Mouse (Mus musculus): ENCODE data around the gene Try5. TPM values are rescaled to one million over a fixed set of nuclear protein-coding genes. Genes with fewer than 3 reads are reported as not detected.

Try5 gene
- polyA plus RNA-seq (2012; ENCODE audit: low replicate concordance), result not detected in 2 replicates

GRCm38 (mm10) chr6:41316741-41317140 is at the start of gene Try5:
Gene Try5 (minus strand): TSS chr6:41316841.

GRCm38 (mm10) chr6:41353932-41354331 is 37.3 kb upstream of the Try5 start, which contains the start of gene Try10:
Gene Try10 (plus strand): TSS chr6:41354105.

GRCm38 (mm10) chr6:41301969-41302368 is 14.7 kb downstream of the Try5 start, which contains the start of gene Try4:
Gene Try4 (plus strand): TSS chr6:41302269.

Other genes starting within 250 kb of the Try5 start
- gene Try4, start 14.6 kb downstream of the Try5 start, polyA plus RNA-seq (2012; ENCODE audit: low replicate concordance), result not detected in 2 replicates
- gene Try10, start 37.3 kb upstream of the Try5 start, polyA plus RNA-seq (2012; ENCODE audit: low replicate concordance), result not detected in 2 replicates
- not detected in 2 replicates for gene Prss3, start 60.8 kb upstream of the Try5 start, polyA plus RNA-seq (2012; ENCODE audit: low replicate concordance)
- not detected in 2 replicates for gene Gm5771, start 75.5 kb upstream of the Try5 start, polyA plus RNA-seq (2012; ENCODE audit: low replicate concordance)
- not detected in 2 replicates for gene Gm10334, start 129.3 kb upstream of the Try5 start, polyA plus RNA-seq (2012; ENCODE audit: low replicate concordance)
- gene Prss1, start 142.1 kb upstream of the Try5 start, polyA plus RNA-seq (2012; ENCODE audit: low replicate concordance), result not detected in 2 replicates
- not detected in 2 replicates for gene Prss2, start 204.9 kb upstream of the Try5 start, polyA plus RNA-seq (2012; ENCODE audit: low replicate concordance)